Mouse (Mus musculus) heart, embryonic 12.5 days (tissue): ENCODE measurements around the gene Gm13277. TPM values are rescaled to one million over a fixed set of nuclear protein-coding genes. Genes with fewer than 3 reads are reported as not detected.
"Not testable (repeated sequence)": the region's sequence is repeated elsewhere in the genome, so short reads cannot be mapped to it uniquely, and the experiment has no call there.

Experiments
- ATAC-seq: fragments of 200-750 bp; cut with Nextera tagmentation; 2 replicates; pipeline ENCODE4 v1.8.0; 2017; ENCODE audit warnings: moderate TSS enrichment, moderate library complexity; ENCODE audit not compliant: insufficient number of reproducible peaks, low FRiP score
- H3K27ac ChIP-seq: fragments of 300-500 bp; sonication (generic); 2 replicates; pipeline ENCODE4 v1.5.1; 2016; ENCODE audit warnings: mild to moderate bottlenecking, moderate library complexity; ENCODE audit not compliant: poor library complexity, severe bottlenecking
- H3K27me3 ChIP-seq: fragments of 300-500 bp; sonication (generic); replicated peaks from 2 replicates; pipeline ENCODE4 v1.6.1; 2016; ENCODE audit warnings: mild to moderate bottlenecking, moderate library complexity
- H3K36me3 ChIP-seq: fragments of 300-500 bp; sonication (generic); 2 replicates; pipeline ENCODE4 v1.6.1; 2016; ENCODE audit warnings: mild to moderate bottlenecking, moderate library complexity
- H3K4me1 ChIP-seq: fragments of 300-500 bp; sonication (generic); replicated peaks from 2 replicates; pipeline ENCODE4 v1.6.1; 2016; ENCODE audit warnings: mild to moderate bottlenecking
- H3K4me2 ChIP-seq: fragments of 300-500 bp; sonication (generic); 2 replicates; pipeline ENCODE4 v1.6.1; 2016; ENCODE audit warnings: mild to moderate bottlenecking, moderate library complexity
- H3K4me3 ChIP-seq: fragments of 300-500 bp; sonication (generic); 2 replicates; pipeline ENCODE4 v1.5.1; 2016; ENCODE audit warnings: mild to moderate bottlenecking
- H3K9ac ChIP-seq: fragments of 300-500 bp; sonication (generic); 2 replicates; pipeline ENCODE4 v1.6.1; 2016; ENCODE audit warnings: mild to moderate bottlenecking, moderate library complexity
- H3K9me3 ChIP-seq: fragments of 300-500 bp; sonication (generic); replicated peaks from 2 replicates; pipeline ENCODE4 v1.6.1; 2016; ENCODE audit warnings: mild to moderate bottlenecking, moderate library complexity
- WGBS: fragments of 180-500 bp; shearing (Covaris S2); methylation state at CpG from one replicate; pipeline ENCODE4 v1.1.7; 2016; 5-methylcytosine and 5-hydroxymethylcytosine counted together
- polyA plus RNA-seq: library from polyadenylated mRNA; unstranded; fragments of >200 nt; fragmentation: Nextera tagmentation; extraction: Ambion mirVana; gene quantifications from 2 replicates; pipeline ENCODE4 v1.2.1, GENCODE M21; 2016

Gene Gm13277
- polyA plus RNA-seq, 1 experiment from 2014 or later, result not detected

DNA sequence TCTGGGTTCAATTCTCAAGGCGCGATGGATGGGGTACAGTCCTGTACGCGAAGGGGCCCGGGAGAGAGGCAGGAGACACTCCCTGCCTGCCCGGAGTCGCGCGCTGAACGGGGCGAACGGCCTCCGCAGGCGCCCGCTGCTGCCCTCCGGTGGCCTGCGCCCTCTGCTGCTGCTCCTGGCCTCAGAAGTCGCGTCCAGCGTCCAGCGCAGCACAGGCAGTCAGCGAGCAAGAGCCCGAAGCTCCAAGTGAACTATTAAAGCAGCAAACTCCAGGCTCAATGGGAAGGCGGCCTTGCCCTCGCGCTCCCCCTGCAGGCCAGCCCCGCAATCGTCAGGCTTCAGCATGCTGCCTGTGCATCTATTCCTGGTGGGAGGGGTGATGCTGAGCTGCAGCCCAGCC lies 28.0 kb upstream of the Gm13277 start:
- Histone ChIP-seq H3K4me2 (peak overlapping the region; percentile 58), H3K4me3 (peak overlapping the region; percentile 36), H3K9ac (peak overlapping the region; percentile 61; the same call in 1 of the 2 replicates)
- under 1% methylated on average over 24 of the region's 28 CpGs for WGBS
- H3K4me1 ChIP-seq, H3K9me3 ChIP-seq, H3K27me3 ChIP-seq, H3K36me3 ChIP-seq, ATAC-seq, H3K27ac ChIP-seq: not testable (repeated sequence)

DNA sequence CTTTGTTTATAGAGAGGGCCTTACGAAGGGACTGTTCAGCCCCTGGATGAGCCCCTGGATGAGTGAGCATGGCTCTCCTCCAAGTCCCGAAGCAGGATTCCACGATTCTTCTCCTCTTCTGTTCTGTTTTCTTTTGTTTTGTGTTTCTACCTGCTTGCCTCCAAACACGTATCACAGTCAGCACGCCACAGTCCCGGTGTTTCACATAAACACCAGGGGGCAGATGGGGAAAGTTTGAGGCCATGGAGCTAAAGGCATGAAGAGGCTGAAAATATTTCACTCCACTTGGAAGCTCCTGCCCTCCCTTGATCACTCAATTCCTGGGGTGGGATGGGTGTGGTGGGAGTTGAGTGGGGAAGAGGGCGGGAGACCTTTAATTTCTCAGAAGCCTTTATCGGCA lies 26.7 kb upstream of the Gm13277 start:
- H3K36me3 ChIP-seq, H3K4me2 ChIP-seq, H3K27ac ChIP-seq, H3K4me3 ChIP-seq, H3K27me3 ChIP-seq, H3K9me3 ChIP-seq, H3K4me1 ChIP-seq, H3K9ac ChIP-seq, ATAC-seq: not testable (repeated sequence)
- 65% methylated on average over 6 of the region's 8 CpGs for WGBS

DNA sequence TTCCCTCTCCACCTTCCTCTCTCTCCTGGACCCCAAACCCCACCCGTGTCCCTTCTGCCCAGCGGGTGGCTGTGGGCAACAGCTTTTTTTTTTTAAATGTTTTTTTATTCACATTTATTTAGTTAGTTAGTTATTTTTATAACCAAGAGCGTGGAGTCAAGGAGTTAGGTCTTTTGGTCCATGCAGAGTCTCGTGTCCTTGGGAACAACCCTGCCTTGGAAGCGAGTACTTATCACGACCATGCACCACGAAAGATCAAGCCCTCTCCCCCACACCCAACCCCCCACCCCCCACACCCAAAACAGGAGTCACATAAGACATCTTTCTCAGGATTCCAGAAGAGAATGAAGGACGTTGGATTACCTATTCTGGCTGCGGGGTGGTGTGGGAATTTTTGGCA lies 26.1 kb upstream of the Gm13277 start:
- H3K27me3 ChIP-seq, H3K9me3 ChIP-seq, H3K9ac ChIP-seq, H3K4me1 ChIP-seq, ATAC-seq, H3K27ac ChIP-seq, H3K36me3 ChIP-seq, H3K4me3 ChIP-seq: not testable (repeated sequence)
- WGBS, result 45% methylated on average over 9 of the region's 9 CpGs
- peak overlapping the region; percentile 53; the same call in 1 of the 2 replicates for H3K4me2 ChIP-seq

DNA sequence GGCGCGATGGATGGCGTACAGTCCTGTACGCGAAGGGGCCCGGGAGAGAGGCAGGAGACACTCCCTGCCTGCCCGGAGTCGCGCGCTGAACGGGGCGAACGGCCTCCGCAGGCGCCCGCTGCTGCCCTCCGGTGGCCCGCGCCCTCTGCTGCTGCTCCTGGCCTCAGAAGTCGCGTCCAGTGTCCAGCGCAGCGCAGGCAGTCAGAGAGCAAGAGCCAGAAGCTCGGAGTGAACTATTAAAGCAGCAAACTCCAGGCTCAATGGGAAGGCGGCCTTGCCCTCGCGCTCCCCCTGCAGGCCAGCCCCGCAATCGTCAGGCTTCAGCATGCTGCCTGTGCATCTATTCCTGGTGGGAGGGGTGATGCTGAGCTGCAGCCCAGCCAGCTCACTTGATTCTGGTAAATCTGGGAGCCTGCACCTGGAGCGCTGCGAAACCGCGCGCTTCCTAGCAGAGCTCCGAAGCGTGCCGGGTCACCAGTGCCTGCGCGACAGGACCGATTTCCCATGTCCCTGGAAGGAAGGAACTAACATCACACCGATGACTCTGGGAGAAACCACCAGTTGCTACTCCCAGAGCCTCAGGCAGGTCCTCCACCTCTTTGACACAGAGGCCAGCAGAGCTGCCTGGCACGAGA lies 24.9 kb upstream of the Gm13277 start:
- Histone ChIP-seq H3K27ac (peak overlapping the region; percentile 60; the same call in 1 of the 2 replicates), H3K4me2 (peak overlapping the region; percentile 57), H3K4me3 (peak overlapping the region; percentile 31; the same call in 1 of the 2 replicates)
- H3K27me3 ChIP-seq, H3K9me3 ChIP-seq, ATAC-seq, H3K36me3 ChIP-seq, H3K4me1 ChIP-seq, H3K9ac ChIP-seq: not testable (repeated sequence)
- 2% methylated on average over 41 of the region's 42 CpGs for WGBS

DNA sequence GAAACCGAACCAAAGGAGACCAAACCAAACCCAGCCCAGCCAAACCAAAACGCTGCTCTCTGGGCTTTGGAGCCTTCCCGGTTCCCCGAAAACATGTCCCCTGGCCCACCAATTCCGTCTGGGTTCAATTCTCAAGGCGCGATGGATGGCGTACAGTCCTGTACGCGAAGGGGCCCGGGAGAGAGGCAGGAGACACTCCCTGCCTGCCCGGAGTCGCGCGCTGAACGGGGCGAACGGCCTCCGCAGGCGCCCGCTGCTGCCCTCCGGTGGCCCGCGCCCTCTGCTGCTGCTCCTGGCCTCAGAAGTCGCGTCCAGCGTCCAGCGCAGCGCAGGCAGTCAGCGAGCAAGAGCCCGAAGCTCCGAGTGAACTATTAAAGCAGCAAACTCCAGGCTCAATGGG lies 14.9 kb upstream of the Gm13277 start, which contains the start of gene Gm13290:
Gene Gm13290 (plus strand): TSS at position 301 of the 400 bp plus-strand sequence.
- not testable (repeated sequence) for H3K27me3 ChIP-seq, H3K9me3 ChIP-seq, H3K27ac ChIP-seq, H3K4me2 ChIP-seq, H3K4me1 ChIP-seq, H3K4me3 ChIP-seq, ATAC-seq, H3K36me3 ChIP-seq, H3K9ac ChIP-seq
- no CpG with 5 or more reads among the region's 32 CpGs for WGBS

DNA sequence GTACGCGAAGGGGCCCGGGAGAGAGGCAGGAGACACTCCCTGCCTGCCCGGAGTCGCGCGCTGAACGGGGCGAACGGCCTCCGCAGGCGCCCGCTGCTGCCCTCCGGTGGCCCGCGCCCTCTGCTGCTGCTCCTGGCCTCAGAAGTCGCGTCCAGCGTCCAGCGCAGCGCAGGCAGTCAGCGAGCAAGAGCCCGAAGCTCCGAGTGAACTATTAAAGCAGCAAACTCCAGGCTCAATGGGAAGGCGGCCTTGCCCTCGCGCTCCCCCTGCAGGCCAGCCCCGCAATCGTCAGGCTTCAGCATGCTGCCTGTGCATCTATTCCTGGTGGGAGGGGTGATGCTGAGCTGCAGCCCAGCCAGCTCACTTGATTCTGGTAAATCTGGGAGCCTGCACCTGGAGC lies 11.8 kb upstream of the Gm13277 start, which contains the start of gene Gm13289:
Gene Gm13289 (plus strand): TSS at position 301 of the 400 bp plus-strand sequence.
- not testable (repeated sequence) for H3K4me2 ChIP-seq, H3K9me3 ChIP-seq, H3K36me3 ChIP-seq, H3K4me3 ChIP-seq, H3K27me3 ChIP-seq, H3K9ac ChIP-seq, H3K4me1 ChIP-seq, ATAC-seq, H3K27ac ChIP-seq
- no CpG with 5 or more reads among the region's 29 CpGs for WGBS

DNA sequence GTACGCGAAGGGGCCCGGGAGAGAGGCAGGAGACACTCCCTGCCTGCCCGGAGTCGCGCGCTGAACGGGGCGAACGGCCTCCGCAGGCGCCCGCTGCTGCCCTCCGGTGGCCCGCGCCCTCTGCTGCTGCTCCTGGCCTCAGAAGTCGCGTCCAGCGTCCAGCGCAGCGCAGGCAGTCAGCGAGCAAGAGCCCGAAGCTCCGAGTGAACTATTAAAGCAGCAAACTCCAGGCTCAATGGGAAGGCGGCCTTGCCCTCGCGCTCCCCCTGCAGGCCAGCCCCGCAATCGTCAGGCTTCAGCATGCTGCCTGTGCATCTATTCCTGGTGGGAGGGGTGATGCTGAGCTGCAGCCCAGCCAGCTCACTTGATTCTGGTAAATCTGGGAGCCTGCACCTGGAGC lies 8.9 kb upstream of the Gm13277 start, which contains the start of gene Gm13272:
Gene Gm13272 (plus strand): TSS at position 301 of the 400 bp plus-strand sequence.
- H3K27ac ChIP-seq, H3K4me2 ChIP-seq, H3K9me3 ChIP-seq, H3K36me3 ChIP-seq, H3K9ac ChIP-seq, H3K4me1 ChIP-seq, ATAC-seq, H3K4me3 ChIP-seq, H3K27me3 ChIP-seq: not testable (repeated sequence)
- WGBS, result no CpG with 5 or more reads among the region's 29 CpGs

DNA sequence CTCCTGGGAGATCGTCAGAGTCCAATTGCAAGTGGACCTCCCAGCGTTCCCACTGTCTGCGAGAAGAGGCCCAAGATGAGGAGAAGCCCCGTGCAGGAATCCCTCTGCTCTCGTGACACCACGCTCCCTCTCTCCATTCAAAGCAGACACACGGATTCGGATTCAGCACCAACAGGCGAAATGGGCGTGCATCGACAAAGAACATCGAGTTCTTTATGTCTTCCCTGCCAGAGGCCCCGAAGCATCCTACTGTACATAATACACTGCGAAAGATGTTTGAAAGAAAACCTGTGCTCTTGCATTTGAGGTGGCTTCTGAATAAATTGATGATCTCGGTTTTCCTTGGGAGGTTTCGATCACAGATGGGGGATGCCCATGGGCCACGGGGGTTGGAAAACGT lies 8.1 kb upstream of the Gm13277 start:
- not testable (repeated sequence) for H3K9me3 ChIP-seq, H3K27ac ChIP-seq, H3K27me3 ChIP-seq, ATAC-seq, H3K4me3 ChIP-seq, H3K36me3 ChIP-seq, H3K9ac ChIP-seq, H3K4me1 ChIP-seq, H3K4me2 ChIP-seq
- WGBS, result 43% methylated on average over 16 of the region's 18 CpGs

DNA sequence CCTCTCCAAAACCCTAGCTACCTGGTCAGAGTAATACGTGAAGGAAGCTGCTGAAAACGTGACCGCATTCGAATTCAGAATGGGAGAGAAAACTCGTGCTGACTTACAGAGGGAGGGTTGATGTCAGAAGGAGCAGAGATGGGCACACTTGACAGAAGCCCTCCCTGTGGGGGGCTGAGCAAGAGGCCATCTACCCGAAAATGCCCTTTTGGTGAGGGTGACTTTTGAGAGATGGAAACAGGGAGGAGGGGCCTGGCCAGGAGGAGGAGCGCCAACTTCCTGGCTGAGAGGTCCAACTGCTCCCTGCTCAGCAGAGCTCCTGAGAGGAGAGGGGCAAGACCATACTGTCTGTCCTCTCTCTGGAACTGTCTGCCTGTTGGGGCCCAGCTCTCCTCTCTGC lies 6.6 kb upstream of the Gm13277 start, which contains the start of gene Ifnz:
Gene Ifnz (plus strand): TSS at position 301 of the 400 bp plus-strand sequence.
- H3K4me1 ChIP-seq, H3K36me3 ChIP-seq, ATAC-seq, H3K9ac ChIP-seq, H3K9me3 ChIP-seq, H3K27me3 ChIP-seq: not testable (repeated sequence)
- Histone ChIP-seq H3K27ac (peak within 1 kb of the TSS; percentile 51; the same call in 1 of the 2 replicates), H3K4me3 (peak within 1 kb of the TSS; percentile 31; the same call in 1 of the 2 replicates), H3K4me2 (peak within 1 kb of the TSS; percentile 62)
- WGBS, result 15% methylated on average over 5 of the region's 7 CpGs

DNA sequence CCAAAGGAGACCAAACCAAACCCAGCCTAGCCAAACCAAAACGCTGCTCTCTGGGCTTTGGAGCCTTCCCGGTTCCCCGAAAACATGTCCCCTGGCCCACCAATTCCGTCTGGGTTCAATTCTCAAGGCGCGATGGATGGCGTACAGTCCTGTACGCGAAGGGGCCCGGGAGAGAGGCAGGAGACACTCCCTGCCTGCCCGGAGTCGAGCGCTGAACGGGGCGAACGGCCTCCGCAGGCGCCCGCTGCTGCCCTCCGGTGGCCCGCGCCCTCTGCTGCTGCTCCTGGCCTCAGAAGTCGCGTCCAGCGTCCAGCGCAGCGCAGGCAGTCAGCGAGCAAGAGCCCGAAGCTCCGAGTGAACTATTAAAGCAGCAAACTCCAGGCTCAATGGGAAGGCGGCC lies 6.1 kb upstream of the Gm13277 start:
- not testable (repeated sequence) for H3K36me3 ChIP-seq, ATAC-seq, H3K9ac ChIP-seq, H3K4me1 ChIP-seq, H3K9me3 ChIP-seq, H3K27me3 ChIP-seq
- WGBS, result 0% methylated on average over 9 of the region's 31 CpGs
- peak overlapping the region; percentile 51; the same call in 1 of the 2 replicates for H3K27ac ChIP-seq
- H3K4me2 ChIP-seq, result peak overlapping the region; percentile 62
- H3K4me3 ChIP-seq, result peak overlapping the region; percentile 31; the same call in 1 of the 2 replicates

DNA sequence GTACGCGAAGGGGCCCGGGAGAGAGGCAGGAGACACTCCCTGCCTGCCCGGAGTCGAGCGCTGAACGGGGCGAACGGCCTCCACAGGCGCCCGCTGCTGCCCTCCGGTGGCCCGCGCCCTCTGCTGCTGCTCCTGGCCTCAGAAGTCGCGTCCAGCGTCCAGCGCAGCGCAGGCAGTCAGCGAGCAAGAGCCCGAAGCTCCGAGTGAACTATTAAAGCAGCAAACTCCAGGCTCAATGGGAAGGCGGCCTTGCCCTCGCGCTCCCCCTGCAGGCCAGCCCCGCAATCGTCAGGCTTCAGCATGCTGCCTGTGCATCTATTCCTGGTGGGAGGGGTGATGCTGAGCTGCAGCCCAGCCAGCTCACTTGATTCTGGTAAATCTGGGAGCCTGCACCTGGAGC lies 3.0 kb upstream of the Gm13277 start, which contains the start of gene Gm13276:
Gene Gm13276 (plus strand): TSS at position 301 of the 400 bp plus-strand sequence.
- H3K9ac ChIP-seq, ATAC-seq, H3K27me3 ChIP-seq, H3K4me2 ChIP-seq, H3K4me1 ChIP-seq, H3K4me3 ChIP-seq, H3K9me3 ChIP-seq, H3K27ac ChIP-seq, H3K36me3 ChIP-seq: not testable (repeated sequence)
- WGBS, result no CpG with 5 or more reads among the region's 27 CpGs

DNA sequence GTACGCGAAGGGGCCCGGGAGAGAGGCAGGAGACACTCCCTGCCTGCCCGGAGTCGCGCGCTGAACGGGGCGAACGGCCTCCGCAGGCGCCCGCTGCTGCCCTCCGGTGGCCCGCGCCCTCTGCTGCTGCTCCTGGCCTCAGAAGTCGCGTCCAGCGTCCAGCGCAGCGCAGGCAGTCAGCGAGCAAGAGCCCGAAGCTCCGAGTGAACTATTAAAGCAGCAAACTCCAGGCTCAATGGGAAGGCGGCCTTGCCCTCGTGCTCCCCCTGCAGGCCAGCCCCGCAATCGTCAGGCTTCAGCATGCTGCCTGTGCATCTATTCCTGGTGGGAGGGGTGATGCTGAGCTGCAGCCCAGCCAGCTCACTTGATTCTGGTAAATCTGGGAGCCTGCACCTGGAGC lies 2.8 kb downstream of the Gm13277 start, which contains the start of gene Gm13278:
Gene Gm13278 (plus strand): TSS at position 301 of the 400 bp plus-strand sequence.
- not testable (repeated sequence) for ATAC-seq, H3K9ac ChIP-seq, H3K4me1 ChIP-seq, H3K4me3 ChIP-seq, H3K27ac ChIP-seq, H3K27me3 ChIP-seq, H3K4me2 ChIP-seq, H3K36me3 ChIP-seq, H3K9me3 ChIP-seq
- no CpG with 5 or more reads among the region's 28 CpGs for WGBS
